Mouse (Mus musculus): Measurements from ENCODE around the gene Abhd17c.

Abhd17c gene

DNA sequence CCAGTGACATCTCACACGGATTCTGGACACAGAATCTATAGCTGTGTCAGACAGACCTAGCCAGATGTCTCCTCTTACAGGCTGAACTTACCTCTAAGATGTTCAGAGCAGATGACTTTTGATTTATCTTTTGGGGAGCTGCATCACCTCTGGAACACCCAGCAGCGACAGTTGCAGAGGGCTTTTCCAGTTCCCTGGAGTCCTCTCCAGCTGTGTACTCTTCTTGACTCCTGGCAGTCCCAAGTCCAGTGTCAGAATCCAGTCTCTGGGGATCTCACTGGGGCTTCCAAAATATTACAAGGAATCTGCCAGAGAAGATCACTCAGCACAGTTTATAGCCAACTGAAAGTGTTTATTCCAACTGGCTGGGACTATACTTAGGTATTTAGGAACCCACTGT lies 12.7 kb upstream of the Abhd17c start:
- CTCF ChIA-PET = no interaction called here
- POLR2A ChIA-PET = interaction anchor here in 1 of 4 experiments (1.2 kb wide), 1 partner anchor 10 kb away, joined by 3 read pairs; no protein-coding TSS in a partner anchor

DNA sequence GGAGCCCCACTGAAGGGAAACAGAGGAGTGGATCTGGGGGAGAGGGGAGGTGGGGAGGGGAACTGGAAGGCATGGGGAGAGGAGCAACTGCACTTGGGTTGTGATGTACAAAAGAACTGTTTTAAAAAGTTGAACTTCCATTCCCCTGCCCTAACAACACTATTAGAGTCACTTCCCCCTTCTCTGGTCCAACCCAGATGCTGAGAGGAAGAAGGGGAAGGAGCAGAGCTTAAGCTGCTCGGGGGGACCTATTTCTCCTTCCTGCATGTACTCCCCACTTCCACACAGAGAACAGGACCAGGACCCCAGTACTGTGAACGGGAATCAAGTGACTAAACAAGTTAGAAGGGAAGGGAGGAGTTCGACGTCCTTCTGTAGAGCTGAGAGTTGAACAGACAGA lies 11.9 kb upstream of the Abhd17c start:
- CTCF ChIA-PET = no interaction called here

DNA sequence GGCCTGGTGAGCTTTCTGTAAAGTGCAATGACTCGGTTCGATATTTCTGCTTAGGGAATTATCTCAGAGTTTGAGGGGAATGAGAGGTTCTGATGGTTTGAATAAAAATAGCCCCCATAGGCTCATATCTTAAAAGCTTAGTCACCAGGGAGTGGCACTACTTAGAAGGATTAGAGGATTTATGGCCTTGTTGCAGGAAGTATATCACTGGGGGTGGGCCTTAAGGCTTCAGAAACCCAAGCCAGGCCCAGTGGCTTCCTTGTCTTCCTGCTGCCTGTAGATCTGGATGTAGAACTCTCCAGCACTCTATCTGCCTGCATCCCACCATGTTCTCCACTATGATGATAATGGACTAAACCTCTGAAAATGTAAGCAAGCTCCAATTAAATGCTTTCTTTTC lies 7.7 kb upstream of the Abhd17c start:
- ChIA-PET CTCF (no interaction called here), POLR2A (interaction anchor here in 1 of 4 experiments (1.9 kb wide), 1 partner anchor 9 kb away, joined by 6 read pairs; no protein-coding TSS in a partner anchor)

More for the DNA sequence above, 11.9 kb upstream of the Abhd17c start:
- POLR2A ChIA-PET = interaction anchor here in 1 of 4 experiments (1.2 kb wide), 1 partner anchor 10 kb away, joined by 3 read pairs; no protein-coding TSS in a partner anchor

DNA sequence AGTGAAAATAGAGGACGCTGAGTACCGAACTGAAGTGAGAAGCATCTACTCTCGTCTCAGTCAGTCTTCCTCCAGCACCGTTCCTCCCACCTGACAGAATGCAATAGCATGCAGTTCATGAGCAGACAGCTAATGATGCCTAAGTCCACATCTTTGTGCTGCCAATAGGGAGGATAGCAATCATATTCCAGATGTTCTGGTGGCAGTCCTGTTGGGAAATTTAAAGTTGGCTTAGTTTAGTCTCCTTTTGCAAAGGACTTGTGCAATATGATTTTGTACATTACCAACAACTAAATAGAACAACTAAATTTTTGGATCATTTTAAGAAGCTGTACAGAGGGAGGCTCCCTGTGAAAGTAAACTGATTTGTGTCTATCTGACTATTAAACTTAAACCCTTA lies 2.1 kb upstream of the Abhd17c start:
- CTCF ChIA-PET = interaction anchor here in 2 of 4 experiments (1.0 to 1.2 kb wide), 3 partner anchors 67 to 119 kb away, joined by 3 to 4 read pairs (median 3); partner anchors contain the start of gene Cemip (in 2 of the 2)
- POLR2A ChIA-PET = interaction anchor here in 1 of 4 experiments (0.9 to 1.4 kb wide), 3 partner anchors 10 to 256 kb away, joined by 3 read pairs; no protein-coding TSS in a partner anchor

DNA sequence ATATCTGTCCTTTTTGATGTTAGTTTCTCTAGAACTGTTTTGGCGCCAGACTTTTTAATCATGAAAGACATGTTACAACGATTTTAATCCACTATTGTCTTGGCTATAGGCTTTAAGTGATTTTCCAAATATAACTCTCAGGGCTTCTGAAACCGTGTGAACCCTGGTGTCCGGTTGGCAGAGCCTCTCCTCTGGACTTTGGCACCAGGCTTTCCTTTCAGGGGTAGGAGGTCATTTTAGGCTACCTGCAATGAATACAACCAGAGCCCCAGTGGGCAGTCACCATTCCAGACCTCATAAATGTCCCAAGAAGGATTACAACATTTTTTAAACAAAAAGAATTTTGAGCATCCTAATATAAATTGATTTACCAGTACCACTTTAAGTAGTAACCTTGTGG lies 1.1 kb upstream of the Abhd17c start:
- ChIA-PET CTCF (no interaction called here), POLR2A (no interaction called here)

DNA sequence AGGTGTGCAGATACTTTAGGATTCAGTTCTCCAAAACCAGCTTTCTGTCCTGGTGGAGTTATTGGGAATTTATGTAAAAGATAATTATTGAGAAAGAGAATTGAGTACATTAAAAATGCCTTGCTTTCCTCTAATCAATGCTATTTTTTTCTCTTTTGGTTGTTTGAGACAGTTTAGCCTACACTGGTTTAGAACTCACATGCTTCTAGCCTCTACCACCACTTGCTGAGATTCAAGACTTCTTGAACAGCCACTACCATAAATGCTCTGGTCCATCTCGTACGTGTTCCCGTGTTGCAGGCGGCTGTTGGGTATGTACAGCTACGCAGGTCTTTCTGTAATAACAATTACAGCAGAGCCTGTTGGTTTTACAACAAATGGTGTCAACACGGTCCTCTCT lies 681 bp upstream of the Abhd17c start:
- ChIA-PET POLR2A (interaction anchor here in 1 of 4 experiments (0.6 kb wide), 1 partner anchor 444 kb away, joined by 3 read pairs; no protein-coding TSS in a partner anchor), CTCF (interaction anchor here in 1 of 4 experiments (0.6 kb wide), 1 partner anchor 11 kb away, joined by 4 read pairs; no protein-coding TSS in a partner anchor)

DNA sequence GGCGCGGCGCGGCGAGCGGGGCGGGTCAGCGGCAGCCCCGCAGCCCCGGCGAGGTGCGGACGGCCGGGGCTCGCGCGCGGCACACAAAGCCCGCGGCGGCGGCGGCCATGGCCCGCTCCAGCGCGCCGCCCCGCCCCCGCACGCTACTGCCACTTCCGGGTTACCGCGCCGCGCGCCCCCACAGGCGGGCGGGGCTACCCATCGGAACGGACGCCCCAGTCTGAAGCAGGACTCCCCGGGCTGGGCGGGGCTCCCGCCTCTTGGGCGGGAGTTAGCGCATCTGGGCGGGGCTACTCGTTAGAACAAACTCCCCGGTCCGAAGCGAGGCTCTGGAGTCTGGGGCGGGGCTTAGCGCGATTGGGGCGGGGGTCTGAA lies 254 bp upstream of the Abhd17c start:
- POLR2A ChIA-PET = interaction anchor here in 3 of 4 experiments (0.6 to 2.3 kb wide), 7 partner anchors 11 to 444 kb away, joined by 3 to 15 read pairs (median 5); partner anchors contain the start of genes Mesd (in 1 of the 3) and Tlnrd1 (in 1 of the 3)
- CTCF ChIA-PET = interaction anchor here in 2 of 4 experiments (0.6 to 2.2 kb wide), 2 partner anchors 10 to 120 kb away, joined by 4 to 13 read pairs; no protein-coding TSS in a partner anchor

DNA sequence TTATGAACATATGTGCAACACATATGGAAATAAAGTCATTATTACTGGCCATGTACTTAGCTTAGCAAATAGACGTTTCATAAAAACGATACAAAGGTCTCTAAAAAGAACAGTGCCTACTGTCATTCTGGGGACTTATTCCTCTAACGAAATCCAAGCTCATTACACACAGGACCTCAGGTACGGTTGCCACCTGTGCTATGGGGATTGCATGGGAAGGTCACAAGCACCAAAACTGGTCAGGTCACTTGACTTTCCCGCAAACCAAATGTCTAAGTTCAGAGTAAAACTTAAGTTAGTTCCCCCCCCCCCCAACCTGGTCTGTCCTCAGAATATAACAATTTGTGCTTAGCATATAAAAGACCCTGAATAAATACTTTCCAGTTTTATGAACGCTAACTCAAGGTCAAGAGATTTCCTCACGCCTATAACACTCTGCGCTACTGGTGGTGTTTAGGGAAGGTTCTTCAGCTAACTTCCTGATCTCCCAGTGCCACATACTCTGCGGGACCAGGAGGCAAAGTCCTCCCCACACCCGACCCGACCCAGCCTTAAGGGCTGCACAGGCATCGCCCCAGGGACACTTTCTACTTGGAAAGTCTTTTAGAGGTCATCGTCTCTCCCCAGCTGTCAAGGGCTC lies 1.2 kb downstream of the Abhd17c start:
- ChIA-PET CTCF (interaction anchor here in 3 of 4 experiments (0.6 to 2.2 kb wide), 7 partner anchors 17 to 754 kb away, joined by 3 to 13 read pairs (median 3); no protein-coding TSS in a partner anchor), POLR2A (interaction anchor here (0.5 to 2.5 kb wide), 47 partner anchors 9 to 1365 kb away, joined by 3 to 15 read pairs (median 4); partner anchors contain the start of genes Mesd (in 3 of the 4), Tlnrd1 (in 2 of the 4), Cemip (in 1 of the 4) and Stard5 (in 1 of the 4))

DNA sequence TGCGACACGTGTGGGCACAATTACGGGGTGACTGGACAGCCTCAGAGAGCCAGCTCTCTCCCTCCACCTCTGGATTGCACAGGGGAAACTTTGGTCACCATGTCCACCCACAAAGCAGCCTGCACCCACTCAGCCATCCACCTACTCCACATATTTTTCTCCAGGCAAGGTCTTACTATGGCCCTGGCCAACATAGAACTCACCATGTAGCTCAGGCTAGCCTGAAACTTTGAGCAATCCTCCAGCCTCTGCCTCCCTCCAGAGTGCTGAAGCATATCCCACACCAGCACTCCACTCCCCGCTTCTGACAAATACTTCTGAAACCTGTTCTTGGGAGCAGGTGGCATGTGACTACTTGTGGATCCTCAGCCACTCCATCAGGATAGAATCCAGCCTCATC lies 1.9 kb downstream of the Abhd17c start:
- CTCF ChIA-PET = interaction anchor here in 2 of 4 experiments (0.7 to 2.2 kb wide), 4 partner anchors 59 to 753 kb away, joined by 3 to 13 read pairs (median 3); no protein-coding TSS in a partner anchor

DNA sequence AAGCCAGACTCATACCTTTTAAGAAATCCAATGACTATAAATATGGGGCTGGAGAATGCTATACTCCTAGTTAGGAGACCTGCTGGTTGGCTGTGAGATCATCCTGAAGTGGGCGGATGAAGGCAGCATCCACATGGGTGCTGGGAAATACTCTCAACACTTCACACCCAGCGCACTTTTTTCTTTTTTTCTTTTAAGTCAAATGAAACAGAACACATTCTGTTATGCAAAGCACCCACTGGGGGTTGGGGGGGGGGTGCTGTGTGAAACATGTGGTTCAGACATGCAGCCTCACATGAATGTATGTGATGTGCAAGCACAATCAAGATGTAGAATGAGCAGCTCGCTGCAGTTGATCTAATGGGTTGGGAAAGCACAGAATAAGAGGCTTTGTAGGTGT lies 2.8 kb downstream of the Abhd17c start:
- ChIA-PET POLR2A (interaction anchor here in 2 of 4 experiments (0.5 to 2.2 kb wide), 4 partner anchors 12 to 257 kb away, joined by 3 to 8 read pairs (median 4); no protein-coding TSS in a partner anchor), CTCF (no interaction called here)

More for the DNA sequence above, 1.9 kb downstream of the Abhd17c start:
- POLR2A ChIA-PET = interaction anchor here in 3 of 4 experiments (0.7 to 2.5 kb wide), 16 partner anchors 9 to 258 kb away, joined by 3 to 15 read pairs (median 6); partner anchors contain the start of gene Cemip (in 1 of the 3)

DNA sequence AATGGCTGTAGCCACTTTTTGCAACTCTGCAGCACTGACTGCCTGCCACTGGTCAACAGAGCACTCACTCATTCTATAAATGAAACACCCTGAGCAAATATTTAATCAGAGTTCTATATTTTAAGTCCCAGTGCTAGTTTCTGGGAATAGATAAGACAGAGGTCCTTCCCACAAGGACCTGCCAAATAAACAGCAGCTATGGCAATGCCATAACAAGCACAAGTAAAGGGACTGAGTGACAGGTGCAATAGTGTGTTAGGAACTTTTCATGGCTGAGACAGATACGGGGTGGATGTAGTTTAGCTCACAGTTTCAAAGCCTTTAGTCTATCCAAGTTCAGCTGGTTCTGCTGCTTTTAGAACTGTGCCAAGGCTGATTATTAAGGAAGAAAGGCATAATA lies 3.9 kb downstream of the Abhd17c start:
- POLR2A ChIA-PET = interaction anchor here in 1 of 4 experiments (0.6 to 2.2 kb wide), 5 partner anchors 11 to 15 kb away, joined by 3 to 8 read pairs (median 3); no protein-coding TSS in a partner anchor
- CTCF ChIA-PET = no interaction called here

DNA sequence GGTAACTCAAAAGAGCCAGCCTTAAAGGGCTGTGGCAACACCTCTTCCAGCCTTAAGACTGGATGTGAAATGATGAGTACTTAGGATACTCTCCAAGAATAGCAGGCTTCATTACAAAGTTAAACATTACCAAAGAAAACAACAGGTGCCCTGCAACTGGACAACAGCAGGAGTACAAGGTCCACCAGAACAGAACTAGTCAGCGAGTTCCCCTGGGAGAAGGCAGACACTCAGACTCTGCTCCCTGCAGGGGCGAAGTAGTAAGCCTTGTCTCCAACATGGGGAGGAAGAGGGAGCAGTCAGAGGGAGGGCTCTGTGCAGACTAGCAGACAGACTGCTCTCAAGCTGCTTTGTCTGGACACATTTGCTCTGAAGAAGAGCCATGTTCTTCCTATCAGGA lies 6.1 kb downstream of the Abhd17c start:
- ChIA-PET CTCF (no interaction called here), POLR2A (interaction anchor here in 2 of 4 experiments (0.7 to 2.2 kb wide), 4 partner anchors 14 to 254 kb away, joined by 3 to 7 read pairs (median 3); no protein-coding TSS in a partner anchor)

DNA sequence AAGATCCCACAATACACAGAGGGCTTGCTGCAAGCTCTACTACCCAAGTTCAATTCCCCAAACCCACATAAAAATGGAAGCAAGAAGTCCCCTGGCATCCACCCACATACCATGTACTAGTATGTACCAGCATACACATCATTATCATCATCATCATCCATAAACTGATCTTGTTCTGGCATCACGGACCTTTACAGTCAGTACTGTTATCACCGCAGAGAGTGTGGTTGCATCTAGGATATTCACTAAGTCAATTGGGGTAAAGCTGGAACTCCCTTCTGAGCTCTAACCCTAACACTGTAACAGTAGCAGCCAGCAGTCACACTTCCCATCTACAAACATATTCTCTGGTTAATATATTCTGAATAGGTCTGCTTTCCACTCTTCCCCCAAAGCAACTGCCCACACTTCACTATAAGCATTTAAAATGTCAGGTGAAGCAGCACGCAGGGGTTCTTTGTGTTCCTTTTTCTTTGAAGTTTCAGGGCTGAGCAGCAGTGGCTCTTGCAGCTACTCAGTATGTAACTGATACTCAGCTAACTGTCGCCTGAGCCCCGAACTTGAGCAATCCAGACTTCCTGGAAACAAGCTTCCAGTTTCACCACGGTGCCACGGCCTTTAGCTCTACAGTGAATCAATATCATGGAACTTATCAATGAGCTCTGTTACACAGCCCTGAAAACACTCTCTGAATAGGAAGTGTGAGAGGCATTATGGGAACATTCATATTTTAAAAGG lies 8.8 kb downstream of the Abhd17c start:
- ChIA-PET CTCF (interaction anchor here in 1 of 4 experiments (1.4 kb wide), 1 partner anchor 130 kb away, joined by 5 read pairs; no protein-coding TSS in a partner anchor), POLR2A (interaction anchor here in 2 of 4 experiments (0.7 to 1.2 kb wide), 7 partner anchors 8 to 222 kb away, joined by 3 to 4 read pairs (median 4); partner anchors contain the start of gene Cemip (in 1 of the 2))

DNA sequence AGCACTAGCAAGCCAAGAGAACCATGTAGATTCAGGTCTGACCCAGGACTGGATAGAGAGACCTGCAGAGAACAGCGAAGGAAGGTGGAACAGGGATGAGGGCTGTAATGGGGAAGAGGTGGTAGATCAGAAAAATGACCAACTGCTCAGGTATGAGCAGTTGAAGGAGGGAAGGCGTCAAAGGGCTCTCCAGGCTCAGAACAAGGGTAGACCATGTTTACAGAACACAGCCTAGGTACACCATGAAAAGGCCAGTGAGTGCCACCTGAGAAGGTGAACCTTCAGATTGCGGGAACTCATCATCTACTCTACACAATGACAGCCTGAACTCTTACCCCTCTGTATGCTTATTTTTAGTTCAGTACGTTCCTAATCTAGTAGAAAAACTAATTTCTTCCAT lies 9.5 kb downstream of the Abhd17c start:
- ChIA-PET POLR2A (interaction anchor here in 2 of 4 experiments (0.7 to 2.4 kb wide), 6 partner anchors 8 to 13 kb away, joined by 3 to 15 read pairs (median 4); partner anchors contain the start of gene Abhd17c (in 2 of the 2)), CTCF (interaction anchor here in 2 of 4 experiments (0.7 to 1.4 kb wide), 2 partner anchors 10 to 130 kb away, joined by 4 to 5 read pairs; no protein-coding TSS in a partner anchor)

DNA sequence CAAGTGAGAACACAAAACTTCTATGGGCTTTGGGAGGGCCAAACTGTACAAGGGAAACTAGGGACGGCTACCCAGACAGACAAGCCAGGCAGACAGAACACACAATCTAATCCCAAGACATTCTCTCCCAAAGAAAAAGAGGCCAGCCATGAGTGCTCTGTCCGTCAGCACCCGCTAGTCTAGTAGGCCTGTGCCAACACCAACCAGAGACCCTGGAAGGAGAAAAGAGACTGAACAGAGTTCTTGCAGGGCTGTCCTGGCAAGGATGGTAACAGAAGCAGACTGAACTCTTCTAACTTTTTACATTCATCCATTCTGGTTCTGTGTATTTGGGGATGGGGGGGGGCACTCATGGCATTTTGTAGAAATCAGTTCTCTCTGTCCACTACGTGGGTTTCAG lies 12.1 kb downstream of the Abhd17c start:
- ChIA-PET POLR2A (interaction anchor here in 2 of 4 experiments (1.0 to 2.4 kb wide), 5 partner anchors 11 to 208 kb away, joined by 3 to 15 read pairs (median 3); partner anchors contain the start of gene Abhd17c (in 1 of the 2)), CTCF (no interaction called here)

DNA sequence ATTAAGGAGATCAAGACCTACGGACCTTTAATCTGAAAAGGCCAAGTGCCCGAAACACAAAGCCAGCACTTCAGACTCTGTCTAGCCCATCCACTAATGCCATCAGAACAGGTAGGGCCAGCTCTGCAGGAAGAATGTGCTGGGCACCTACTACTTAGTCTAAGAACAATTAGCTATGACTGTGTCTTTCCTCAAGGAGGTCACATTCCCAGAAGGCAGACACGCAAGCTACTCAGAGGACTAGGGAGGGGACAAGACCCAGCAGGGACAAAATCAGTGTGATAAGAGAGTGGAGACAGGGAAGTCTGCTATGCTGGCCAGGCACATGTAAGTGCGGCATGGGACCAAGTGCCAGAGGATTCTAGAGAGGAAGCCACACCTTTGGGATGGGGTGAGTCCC lies 13.0 kb downstream of the Abhd17c start:
- ChIA-PET POLR2A (interaction anchor here in 2 of 4 experiments (0.6 to 1.1 kb wide), 2 partner anchors 12 to 247 kb away, joined by 3 to 5 read pairs; no protein-coding TSS in a partner anchor), CTCF (no interaction called here)

DNA sequence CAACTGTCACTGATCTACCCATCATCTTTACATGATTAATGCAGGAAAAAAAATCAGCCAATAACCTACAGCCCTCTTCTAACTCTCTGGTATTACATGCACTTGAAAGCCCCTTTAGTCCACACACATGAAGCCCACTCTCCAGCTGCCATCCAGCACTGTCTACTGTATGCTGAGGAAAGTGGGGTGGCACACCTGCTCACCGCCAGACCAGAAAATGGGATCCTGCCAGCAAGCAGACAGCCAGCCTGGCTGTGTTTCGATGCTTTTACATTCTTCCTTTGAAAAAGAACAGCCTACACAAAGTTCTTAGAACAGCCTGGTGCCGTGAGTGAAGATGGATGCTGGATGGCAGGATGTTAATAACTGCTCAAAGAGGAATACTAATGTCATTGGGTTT lies 13.9 kb downstream of the Abhd17c start:
- ChIA-PET CTCF (interaction anchor here in 1 of 4 experiments (0.8 kb wide), 1 partner anchor 134 kb away, joined by 3 read pairs; no protein-coding TSS in a partner anchor), POLR2A (interaction anchor here in 1 of 4 experiments (1.1 to 1.9 kb wide), 2 partner anchors 10 to 13 kb away, joined by 5 to 8 read pairs; no protein-coding TSS in a partner anchor)
